Mouse (Mus musculus): Measurements from ENCODE around the gene Klhdc1. TPM values are rescaled to one million over a fixed set of nuclear protein-coding genes. Genes with fewer than 3 reads are reported as not detected.

The Klhdc1 gene
- polyA plus RNA-seq (2012; rRNA removed) = 20.9 and 23.6 TPM in 2 replicates

DNA sequence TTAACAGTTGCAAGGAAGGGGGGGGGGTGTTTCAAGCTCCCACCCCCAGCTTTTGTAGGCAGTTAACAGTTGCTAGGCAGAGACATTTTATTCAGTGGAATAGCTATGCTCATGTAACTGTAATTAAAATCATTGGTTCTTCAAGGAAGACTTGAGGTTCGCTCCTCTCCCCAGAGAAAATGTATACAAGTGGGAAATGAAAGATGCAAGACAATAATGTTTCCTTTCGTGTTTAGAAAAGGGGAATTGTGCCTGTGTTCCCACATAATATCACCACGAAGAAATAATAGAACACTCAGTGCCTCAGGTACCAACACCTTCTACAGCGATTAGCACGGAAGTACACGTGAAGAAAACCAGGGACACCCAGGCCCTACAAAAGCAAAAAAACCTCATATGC is at the start of gene Klhdc1:
Gene Klhdc1, plus strand, starts transcription at position 301 of the 400 bp plus-strand sequence.
- no peak for DNase-seq (ENCODE audit: extremely low spot score in 1 of 2, low spot score in 1 of 2)

DNA sequence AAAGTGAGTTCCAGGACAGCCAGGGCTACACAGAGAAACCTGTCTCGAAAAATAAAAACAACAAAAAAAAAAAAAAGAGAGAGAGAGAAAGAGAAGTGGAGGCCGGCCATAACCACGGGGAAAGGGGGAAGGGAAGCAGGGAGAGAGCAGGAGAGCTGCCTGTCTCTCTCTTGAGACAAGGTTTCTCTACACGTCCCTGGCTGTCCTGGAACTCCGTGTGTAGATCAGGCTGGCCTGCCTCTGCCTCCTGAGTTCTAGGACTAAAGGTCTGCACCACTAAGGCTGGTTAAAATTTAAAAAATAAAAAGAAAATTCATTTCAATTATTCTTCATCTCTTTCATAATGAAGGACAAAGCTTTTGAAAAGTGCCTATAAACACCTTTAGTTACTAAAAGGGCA is 49.6 kb upstream of the Klhdc1 start:
- no peak for DNase-seq (ENCODE audit: extremely low spot score in 1 of 2, low spot score in 1 of 2)

DNA sequence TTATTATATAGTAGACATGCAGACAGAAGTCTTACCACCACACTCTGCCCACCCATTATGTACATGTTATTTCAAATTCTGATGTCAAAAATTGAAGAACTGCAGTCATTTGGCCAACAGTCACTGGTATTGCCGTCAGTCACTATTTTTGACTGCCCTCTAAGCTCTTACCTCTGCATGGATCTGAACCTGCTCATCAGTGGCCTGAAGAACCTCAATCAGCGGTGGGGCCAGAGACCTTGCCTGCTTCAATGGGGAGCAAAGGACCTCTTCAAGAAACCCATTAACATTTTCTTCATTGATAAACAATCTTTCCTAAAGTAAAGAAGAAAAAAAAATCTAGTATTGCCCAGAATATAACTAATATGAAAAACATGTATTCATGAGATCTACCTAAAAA is 48.3 kb upstream of the Klhdc1 start:
- DNase-seq (ENCODE audit: extremely low spot score in 1 of 2, low spot score in 1 of 2) = no peak

DNA sequence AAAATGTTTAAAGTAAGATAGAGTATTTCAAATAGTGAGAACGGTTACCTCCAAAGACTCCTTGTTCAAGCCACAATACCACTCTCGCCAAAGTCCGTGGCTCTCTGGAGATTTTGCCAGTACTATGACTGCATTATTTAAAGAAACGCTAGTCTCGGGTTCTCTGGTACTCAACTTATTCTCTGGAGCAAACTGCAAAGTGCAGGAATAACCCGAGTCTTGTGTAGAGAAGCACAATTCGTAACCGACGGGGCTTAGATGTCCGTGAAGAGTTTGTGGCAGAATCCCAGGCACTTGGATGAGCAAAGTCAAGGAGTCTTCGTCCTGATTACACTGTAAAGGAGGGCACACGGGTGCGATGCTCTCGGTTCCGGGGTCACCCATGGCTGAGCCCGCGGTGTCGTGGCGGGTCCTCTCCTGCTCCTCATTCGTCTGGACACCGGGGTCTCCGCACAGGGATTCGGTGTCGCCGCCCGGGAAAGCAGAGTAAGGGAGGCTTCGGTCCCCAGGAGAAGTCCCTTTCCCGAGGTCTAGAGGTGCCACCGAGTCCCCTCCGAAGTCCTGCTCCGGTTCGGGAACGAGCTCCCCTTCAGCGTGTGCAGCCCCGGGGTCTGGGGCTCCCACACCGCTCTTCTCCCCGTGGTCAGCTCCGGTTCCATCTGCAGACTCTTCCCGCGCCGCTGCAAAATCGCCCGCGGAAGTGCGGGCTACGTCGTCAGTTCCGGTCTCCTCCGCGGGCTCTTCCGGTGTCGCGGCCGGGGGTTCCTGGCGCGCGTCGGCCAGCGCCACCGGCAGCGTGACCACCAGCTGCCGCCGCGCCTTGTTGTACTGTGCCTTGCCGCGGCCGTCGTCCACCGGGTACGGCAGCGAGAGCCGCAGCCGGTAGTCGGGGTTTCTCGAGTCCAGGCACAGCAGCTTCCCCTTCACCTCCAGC is 44.3 kb upstream of the Klhdc1 start, which contains the start of gene Gm49383:
Gene Gm49383, minus strand, starts transcription at position 661 of the 934 bp plus-strand sequence.
- DNase-seq (ENCODE audit: extremely low spot score in 1 of 2, low spot score in 1 of 2) = peak; percentile 22 to 69

DNA sequence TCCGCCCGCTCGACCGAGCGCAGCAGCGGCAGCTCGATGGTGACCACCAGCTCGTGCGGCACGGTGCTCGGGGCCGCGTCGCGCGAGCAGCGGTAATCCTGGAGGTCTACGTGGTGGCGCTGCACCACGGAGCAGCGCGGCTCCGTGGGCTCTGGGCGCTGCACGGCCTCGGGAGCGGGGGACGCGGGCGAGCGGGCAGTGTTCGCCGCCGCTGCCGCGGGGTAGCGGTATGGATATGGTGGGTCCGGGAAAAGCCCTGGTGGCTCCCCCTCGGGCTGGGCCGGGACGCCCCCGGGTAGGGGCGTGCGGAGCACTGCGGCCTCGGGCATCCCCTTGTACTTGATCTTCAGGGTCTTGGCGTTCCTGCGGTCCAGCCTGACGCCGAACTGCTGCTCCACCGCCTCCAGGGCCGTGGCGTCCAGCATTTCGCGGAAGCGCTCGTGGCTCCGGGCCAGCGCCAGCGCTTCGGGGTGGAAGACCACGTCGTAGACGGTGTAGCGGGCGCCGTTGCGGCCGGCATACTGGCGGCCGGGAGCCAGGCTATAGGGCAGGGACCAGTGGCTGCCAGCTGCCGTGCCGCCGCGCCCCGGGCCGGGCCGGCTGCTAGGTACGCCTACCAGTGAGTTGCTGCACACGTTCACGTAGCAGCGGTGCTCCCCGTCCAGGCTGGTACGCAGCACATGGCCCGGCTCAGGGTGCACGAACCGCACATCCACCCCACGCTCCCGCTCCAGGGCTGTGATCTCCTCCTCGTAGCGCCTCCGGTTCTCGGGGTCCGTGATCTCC is 43.4 kb upstream of the Klhdc1 start:
- DNase-seq (ENCODE audit: extremely low spot score in 1 of 2, low spot score in 1 of 2) = peak in 1 of 2 experiments; percentile 28

DNA sequence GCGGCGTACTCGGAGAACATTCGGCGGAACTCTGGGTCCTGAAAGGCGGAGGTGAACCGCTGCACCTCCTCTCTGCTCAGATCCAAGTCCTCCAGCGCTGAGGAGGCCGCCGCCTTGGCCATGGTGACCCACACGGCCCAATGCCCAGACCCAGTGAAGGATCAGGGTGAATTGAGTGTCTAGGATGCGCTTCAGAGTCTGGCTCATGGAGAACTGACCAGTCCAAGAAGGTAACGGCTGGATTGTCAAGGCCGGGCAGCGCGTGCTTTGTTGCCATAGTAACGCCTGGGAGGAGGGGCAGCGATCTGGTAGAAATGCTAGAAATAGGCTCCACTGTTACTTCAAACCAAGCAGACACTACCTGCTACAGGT is 42.8 kb upstream of the Klhdc1 start, which contains the start of gene Dnaaf2:
Gene Dnaaf2, minus strand, starts transcription at position 266 of the 372 bp plus-strand sequence.
- peak; percentile 34 to 57 for DNase-seq (ENCODE audit: extremely low spot score in 1 of 2, low spot score in 1 of 2)

DNA sequence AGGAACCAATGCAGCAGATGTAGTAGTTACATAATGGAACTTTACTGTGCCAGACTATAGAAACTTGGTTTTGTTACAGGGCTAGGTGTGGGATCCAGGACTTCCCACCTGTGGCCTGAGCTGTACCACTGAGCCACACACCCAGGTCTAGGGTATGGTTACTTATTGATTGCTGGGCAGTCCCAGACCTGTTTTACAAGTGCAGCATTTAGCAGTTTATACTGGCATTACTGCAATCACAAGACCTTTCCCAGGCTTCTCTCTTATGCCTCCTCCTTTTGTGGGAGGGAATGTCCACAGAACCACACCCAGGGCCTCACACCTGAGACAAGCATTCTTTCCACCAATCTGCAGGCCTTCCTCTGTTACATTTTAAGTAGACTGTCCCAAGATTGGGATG is 42.0 kb upstream of the Klhdc1 start:
- DNase-seq (ENCODE audit: extremely low spot score in 1 of 2, low spot score in 1 of 2) = no peak

DNA sequence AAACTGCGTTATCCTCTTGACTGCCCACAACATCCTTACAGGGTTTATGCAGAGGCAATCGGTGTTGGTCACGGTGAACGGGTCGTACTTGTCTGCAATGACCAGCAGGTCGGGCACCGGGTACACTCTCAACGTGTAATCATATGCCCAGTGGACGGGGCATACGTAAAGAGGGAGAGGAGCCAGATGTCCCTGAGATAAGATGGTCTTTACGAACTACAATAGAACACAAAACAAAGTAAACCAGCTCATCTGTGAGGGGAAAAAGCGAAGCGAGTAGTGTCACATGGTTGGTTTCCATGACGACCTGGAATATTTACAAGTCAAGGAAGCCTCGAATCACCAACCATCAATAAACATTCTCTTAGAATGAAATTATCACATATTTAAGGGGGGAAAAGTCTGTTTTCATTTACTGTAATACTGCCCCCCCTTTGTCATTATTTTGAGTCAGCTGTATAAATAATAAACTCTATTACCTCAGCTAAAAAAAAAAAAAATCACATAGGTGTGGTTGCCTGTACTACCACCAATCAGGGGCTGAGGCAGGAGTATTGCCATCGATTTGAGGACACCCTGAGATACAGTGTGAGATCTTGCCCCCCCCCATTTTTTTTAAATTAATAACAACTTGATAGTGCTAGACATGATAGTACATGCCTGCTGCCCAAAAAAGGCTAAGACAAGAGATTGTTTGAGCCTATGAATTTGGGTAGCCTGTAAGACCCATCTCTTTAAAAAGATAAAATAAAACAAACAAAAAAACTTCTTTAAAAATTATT is 36.7 kb upstream of the Klhdc1 start, which contains the start of gene Gm49384:
Gene Gm49384, minus strand, starts transcription at position 216 of the 782 bp plus-strand sequence.
- DNase-seq (ENCODE audit: extremely low spot score in 1 of 2, low spot score in 1 of 2) = no peak

DNA sequence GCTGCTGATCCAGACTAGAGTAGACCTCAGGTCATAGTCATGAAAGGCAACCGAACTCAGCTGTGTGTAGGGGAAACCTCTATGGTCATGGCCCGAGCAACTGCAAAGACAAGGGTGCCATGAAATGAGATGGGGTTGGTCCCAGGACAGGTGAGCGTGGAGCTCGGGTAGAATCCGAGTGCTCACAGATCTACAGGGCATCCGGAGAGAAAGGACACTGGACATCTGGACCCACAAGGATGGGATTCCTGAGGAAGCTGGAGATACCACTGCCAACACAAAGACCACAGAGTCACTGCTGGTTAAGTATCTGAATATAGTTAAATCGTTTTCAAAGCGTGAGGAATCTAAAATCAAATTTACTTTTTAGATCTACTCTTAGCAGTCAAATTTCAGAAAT is 33.6 kb upstream of the Klhdc1 start:
- DNase-seq (ENCODE audit: extremely low spot score in 1 of 2, low spot score in 1 of 2) = no peak

DNA sequence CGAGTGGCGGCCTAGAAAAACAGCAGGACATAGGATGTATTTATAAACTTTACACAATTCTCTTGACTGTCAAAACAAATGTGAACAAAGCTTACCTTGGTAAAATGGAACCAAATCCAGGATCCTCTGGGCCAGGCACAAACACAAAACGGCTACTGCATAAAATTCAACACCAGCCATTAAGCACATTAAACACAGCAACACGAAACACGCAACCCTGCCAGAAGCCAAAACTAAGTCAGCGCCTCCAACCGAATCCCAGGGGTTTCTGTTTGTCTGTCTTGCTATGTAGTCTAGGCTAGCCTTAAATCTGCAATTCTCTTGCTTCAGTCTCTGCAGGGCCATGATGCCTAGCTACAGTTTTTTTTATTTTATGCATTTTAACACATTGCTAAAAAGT is 33.0 kb upstream of the Klhdc1 start:
- no peak for DNase-seq (ENCODE audit: extremely low spot score in 1 of 2, low spot score in 1 of 2)

DNA sequence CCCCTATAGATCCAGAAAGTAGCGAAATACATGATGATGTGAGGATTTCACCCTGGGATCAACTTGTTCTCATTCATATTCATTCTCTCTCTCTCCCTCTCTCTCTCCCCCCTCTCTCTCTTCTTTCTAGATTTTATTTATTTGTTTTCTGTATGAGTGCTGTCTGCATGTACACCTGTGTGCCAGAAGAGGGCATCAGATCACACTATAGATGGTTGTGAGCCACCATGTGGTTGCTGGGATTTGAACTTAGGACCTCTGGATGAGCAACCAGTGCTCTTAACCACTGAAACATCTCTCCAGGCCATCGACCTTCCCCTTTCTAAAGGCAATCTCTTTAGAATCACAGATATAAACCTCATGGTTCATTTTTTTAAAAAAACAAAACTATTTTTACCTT is 32.5 kb upstream of the Klhdc1 start:
- no peak for DNase-seq (ENCODE audit: extremely low spot score in 1 of 2, low spot score in 1 of 2)

DNA sequence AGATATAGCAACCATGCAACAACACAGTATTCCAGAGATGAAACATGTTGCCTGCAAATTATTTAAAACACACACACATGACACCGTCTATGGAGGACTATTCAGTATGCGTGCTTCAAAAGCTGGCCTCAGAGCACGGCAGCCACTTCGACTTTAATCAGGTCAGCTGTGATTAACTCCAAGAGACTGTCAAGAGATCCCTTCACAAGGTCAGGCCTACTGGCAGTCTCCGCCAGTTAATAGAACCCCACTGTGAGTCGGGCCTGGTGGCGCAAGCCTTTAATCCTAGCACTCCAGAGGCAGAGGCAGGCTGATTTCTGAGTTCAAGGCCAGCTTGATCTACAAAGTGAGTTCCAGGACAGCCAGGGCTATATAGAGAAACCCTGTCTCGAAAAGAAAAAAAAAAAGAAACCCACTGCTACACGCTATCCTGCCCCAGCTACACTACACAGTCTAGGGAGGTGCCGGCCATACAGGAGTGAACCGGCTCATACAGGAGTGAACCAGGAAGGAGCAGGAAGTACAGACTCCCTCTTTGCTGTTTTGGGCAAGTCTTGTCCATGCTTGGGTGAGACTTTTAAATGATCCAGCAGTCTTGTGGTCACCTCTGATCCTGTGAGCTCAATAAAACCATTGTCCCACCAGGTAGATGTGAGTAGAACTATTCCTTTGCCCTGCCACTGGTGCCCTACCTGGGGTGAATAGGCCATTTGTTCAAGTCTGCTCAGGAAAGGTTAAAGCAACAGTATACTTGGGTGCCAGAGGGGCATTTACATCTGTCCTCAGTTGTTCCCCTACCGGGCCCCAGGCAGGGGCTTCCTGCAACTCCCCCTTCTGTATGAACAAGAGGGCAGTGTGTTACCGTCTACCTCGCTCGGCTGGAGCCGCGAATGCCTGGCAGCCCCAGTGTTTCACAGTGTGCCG is 30.7 kb upstream of the Klhdc1 start:
- no peak for DNase-seq (ENCODE audit: extremely low spot score in 1 of 2, low spot score in 1 of 2)

DNA sequence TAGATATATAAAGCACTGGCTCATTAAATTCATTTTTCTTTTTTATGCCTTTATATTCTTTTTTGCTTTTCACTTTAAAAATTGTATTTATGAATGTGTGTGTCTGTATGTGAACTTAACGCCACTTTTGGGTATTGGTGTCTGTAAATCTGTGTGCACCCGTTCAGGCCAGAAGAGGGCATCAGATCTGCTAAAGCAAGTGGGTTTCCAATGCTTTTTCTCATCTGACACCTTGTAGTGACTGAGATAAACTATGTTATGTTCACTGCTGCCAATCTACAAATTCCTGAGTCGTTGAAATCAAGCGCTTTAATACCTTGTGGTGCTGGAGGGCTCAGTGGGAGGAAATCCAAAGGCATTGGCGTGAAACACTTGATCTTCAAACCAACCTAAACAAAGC is 29.9 kb upstream of the Klhdc1 start:
- no peak for DNase-seq (ENCODE audit: extremely low spot score in 1 of 2, low spot score in 1 of 2)

DNA sequence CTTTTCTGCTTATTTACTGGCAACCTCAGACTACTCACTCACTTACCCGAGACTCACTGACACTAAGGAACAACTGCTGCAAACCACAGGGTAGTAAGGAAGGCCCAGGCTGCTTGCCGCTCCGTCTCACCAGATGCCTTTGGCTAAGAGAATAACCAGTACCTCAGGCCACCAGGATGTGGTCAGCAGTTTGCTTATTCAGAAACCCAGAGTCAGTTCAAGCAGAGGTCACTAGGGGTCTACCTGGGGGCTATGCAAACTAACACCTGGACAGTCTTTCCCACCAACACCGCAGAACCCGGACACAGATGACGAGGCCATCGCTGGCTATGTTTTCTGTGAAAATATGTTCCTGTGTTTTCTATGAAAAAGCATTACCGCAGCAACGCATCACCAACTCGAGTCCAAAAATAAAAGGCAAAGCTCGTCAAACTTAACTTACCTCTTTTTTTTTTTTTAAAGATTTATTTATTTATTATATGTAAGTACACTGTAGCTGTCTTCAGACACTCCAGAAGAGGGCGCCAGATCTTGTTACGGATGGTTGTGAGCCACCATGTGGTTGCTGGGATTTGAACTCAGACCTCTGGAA is 27.7 kb upstream of the Klhdc1 start:
- no peak for DNase-seq (ENCODE audit: extremely low spot score in 1 of 2, low spot score in 1 of 2)

DNA sequence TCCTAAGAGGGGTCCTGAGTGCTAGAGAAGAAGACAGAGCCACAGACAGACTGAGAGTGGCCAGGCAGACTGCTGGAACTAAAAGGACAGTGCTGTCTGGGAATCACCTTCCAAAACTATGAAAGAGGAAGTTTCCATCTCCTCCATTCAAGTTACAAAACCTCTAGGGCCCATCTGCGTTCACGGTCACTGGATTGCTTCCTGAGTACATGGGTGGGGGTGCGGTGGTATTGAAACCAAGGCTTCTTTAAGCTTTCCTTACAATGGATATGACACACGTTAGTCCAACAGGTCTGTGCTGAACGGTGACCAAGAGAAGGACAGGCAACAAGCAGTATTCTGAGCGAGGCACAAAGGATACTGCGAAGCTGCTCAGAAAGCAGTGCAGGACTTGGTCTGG is 26.6 kb upstream of the Klhdc1 start:
- DNase-seq (ENCODE audit: extremely low spot score in 1 of 2, low spot score in 1 of 2) = no peak

DNA sequence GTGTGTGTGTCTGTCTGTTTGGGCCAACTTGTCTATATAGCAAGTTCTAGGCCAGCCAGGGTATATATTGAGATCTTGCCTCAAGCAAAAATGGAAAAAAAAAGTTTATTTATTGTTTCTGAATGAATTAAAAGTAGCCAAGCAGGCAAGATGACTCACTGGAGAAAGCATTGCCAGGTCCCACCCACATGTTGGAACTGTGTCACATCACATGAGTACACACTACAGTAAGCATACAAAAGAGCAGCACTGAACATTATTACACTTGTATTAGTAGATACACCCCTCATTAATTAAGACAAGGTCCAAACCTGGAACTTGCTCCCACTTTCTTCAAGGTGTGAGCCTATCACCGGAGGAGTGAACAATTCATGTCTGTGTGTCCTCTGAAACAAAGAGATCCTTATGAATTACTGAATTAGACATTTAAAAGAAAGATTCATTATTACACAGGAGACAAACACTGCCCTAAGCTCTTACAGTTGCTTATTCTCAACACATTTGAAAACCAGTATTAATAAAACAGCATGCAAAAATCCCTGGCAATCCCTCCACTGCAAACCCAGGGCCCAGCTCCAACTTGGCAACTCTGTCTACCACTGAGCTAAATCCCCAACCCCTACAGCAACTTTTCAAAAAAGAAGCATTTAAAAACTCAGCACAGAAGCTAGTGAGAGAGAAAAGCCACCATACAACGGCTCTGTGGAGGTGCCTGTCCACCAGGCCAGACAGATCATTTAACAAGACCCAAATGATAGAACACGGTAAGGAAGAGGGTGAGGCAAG is 25.8 kb upstream of the Klhdc1 start:
- peak; percentile 35 to 76 for DNase-seq (ENCODE audit: extremely low spot score in 1 of 2, low spot score in 1 of 2)

DNA sequence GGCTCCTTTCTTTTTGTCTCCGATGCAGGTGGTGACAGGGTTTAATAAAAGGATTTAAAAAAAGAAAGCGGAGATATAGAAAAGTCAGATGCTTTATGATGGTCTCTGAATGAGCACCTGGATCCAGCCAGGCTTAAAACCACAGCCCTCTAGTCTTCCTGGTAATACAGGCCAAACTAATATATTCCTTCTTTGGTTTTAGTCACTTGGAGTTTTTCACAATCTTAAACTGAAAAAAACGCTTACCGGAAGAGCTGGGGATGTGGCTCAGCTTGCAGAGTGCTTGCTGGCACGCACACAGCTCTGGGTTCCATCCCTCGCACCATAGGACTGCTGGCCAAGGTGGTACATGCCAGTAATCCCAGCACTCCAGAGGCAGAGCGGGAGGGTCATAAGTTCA is 24.4 kb upstream of the Klhdc1 start:
- no peak for DNase-seq (ENCODE audit: extremely low spot score in 1 of 2, low spot score in 1 of 2)

DNA sequence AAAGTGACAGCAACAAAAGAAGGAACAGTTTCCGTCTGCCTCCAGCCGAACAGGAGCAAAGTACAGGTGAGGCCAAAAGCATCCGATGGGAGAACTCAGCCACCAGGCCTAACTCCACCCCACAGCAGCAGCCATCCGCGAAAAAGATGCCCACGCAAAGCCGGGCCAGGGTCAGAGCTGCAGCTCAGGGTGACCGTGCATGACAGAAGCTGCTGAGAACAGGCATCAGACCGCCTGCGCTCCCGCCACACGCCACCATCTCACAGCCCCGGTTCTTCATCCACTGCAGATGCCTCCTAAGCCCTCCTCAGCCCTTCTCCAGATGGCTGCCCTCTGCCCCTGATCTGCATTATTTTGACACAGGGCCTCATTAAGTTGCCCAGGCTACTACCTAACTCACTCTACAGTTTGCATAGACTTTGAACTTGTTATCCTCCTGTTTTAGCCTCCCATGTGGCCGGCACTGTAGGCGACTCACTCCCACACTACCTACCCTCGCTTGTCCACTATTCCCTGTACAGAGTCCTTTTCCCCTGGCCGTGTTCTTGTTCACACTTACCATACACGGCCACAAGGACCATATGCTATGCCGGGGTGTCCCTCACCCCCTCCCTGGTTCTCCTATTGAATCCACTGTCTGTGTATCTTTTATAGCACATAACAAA is 20.2 kb upstream of the Klhdc1 start:
- no peak for DNase-seq (ENCODE audit: extremely low spot score in 1 of 2, low spot score in 1 of 2)
